Mouse (Mus musculus): ENCODE results near the gene Ncstn. TPM values are rescaled to one million over a fixed set of nuclear protein-coding genes. Genes with fewer than 3 reads are reported as not detected.

Ncstn gene
- total RNA-seq, 2 experiments from 2014 or later: 63.3 to 71.6 TPM

Other genes starting within 250 kb of the Ncstn start
- gene Cd84, start 243.1 kb downstream of the Ncstn start, total RNA-seq (2021): 1 to 10 TPM; 2.0 to 2.2 TPM
- gene Gm10521, start 187.1 kb downstream of the Ncstn start, total RNA-seq (2021): under 1 TPM in 1 of 2 experiments, not detected in 1; 0.16 TPM
- gene Slamf6, start 165.3 kb downstream of the Ncstn start, total RNA-seq (2021): not detected
- 10 to 100 TPM; 10.5 to 16.4 TPM for gene Vangl2, start 54.4 kb downstream of the Ncstn start, total RNA-seq (2021)
- gene Nhlh1, start 25.2 kb downstream of the Ncstn start, total RNA-seq (2021): under 1 TPM; 0.42 to 0.72 TPM
- 100 to 1,000 TPM; 143 to 144 TPM for gene Copa, start 266 bp downstream of the Ncstn start, total RNA-seq (2021)
- gene Pex19, start 44.0 kb upstream of the Ncstn start, total RNA-seq (2021): 100 to 1,000 TPM in 1 of 2 experiments, 10 to 100 TPM in 1; 95.6 to 105 TPM
- 100 to 1,000 TPM; 113 to 124 TPM for gene Dcaf8, start 65.3 kb upstream of the Ncstn start, total RNA-seq (2021)
- gene Pea15a, start 124.0 kb upstream of the Ncstn start, total RNA-seq (2021): 100 to 1,000 TPM; 409 to 413 TPM
- gene Casq1, start 137.1 kb upstream of the Ncstn start, total RNA-seq (2021): 1 to 10 TPM in 1 of 2 experiments, under 1 TPM in 1; 0.67 to 1.0 TPM
- not detected for gene Atp1a4, start 175.6 kb upstream of the Ncstn start, total RNA-seq (2021)
- gene Igsf8, start 178.8 kb upstream of the Ncstn start, total RNA-seq (2021): 100 to 1,000 TPM; 253 to 300 TPM
- 100 to 1,000 TPM; 590 to 654 TPM for gene Atp1a2, start 215.3 kb upstream of the Ncstn start, total RNA-seq (2021)
- 100 to 1,000 TPM; 134 to 136 TPM for gene Kcnj9, start 246.5 kb upstream of the Ncstn start, total RNA-seq (2021)